Comparison of ENCODE assay signal across 10 mouse cellular contexts in genomic region chr1:119082231-119082991, GRCm38 (mm10). TPM values are rescaled to one million over a fixed set of nuclear protein-coding genes. Genes with fewer than 3 reads are reported as not detected.
A peak's percentile ranks its signal among the peaks of the same experiment; 100 is the strongest.
DNase-seq lines count a peak whose midpoint lies in the region; ATAC-seq lines count a peak whose summit lies in the region.
"Had no signal": no experiment of that assay in that cellular context is flagged by ENCODE, and none has a peak within 500 bp of the region (broad histone marks: within the 10 kb centered on the region; RNA-seq: fewer than 3 reads in every experiment).

No protein-coding gene starts in this region.

- no peak overlapping the region for H3K4me3 ChIP-seq in hindbrain, embryonic 11.5 days (ENCODE audit: low read depth, low read length)
- H3K4me3 ChIP-seq: liver, embryonic 13.5 days had no signal

- H3K9ac ChIP-seq in hindbrain, embryonic 11.5 days (ENCODE audit: low read depth, low read length), result no peak overlapping the region
- H3K9ac ChIP-seq: liver, embryonic 13.5 days had no signal

- no peaks in the 10 kb centered on the region for H3K27me3 ChIP-seq in hindbrain, embryonic 11.5 days (ENCODE audit: control insufficient read depth, insufficient read depth, low read length)
- H3K27me3 ChIP-seq: CH12.LX had no signal

- no peak overlapping the region for H3K4me2 ChIP-seq in hindbrain, embryonic 11.5 days (replicated peaks; ENCODE audit: low read depth, low read length)
- H3K4me2 ChIP-seq: liver, embryonic 13.5 days had no signal

- WGBS in hindbrain, embryonic 11.5 days, result 39% methylated on average over 12 of the region's 12 CpGs

- ATAC-seq in hindbrain, embryonic 11.5 days (ENCODE audit: low FRiP score), result peak; percentile 63; the same call in 1 of the 2 replicates
- peak; percentile 66 for ATAC-seq in megakaryocyte progenitor cell, adult 5-6 weeks (replicated peaks; ENCODE audit: poor library complexity)

- H3K36me3 ChIP-seq in hindbrain, embryonic 11.5 days (ENCODE audit: control insufficient read depth, insufficient read depth, low read length), result no peaks in the 10 kb centered on the region
- H3K36me3 ChIP-seq: liver, embryonic 13.5 days had no signal

- no peak overlapping the region for H3K27ac ChIP-seq in hindbrain, embryonic 11.5 days (ENCODE audit: low read depth, low read length)
- H3K27ac ChIP-seq: liver, embryonic 13.5 days had no signal

- no peaks in the 10 kb centered on the region for H3K4me1 ChIP-seq in hindbrain, embryonic 11.5 days (replicated peaks; ENCODE audit: control insufficient read depth, insufficient read depth, low read length)

- no peaks in the 10 kb centered on the region for H3K9me3 ChIP-seq in hindbrain, embryonic 11.5 days (ENCODE audit: control insufficient read depth, low read length)
- H3K9me3 ChIP-seq: liver, embryonic 13.5 days had no signal

- peak; percentile 33 for DNase-seq in adrenal gland, adult 2 months
- DNase-seq in adrenal gland, postnatal 4 days (ENCODE audit: low spot score in 2 of 2), result no peak
- peak; percentile 72 for DNase-seq in NIH3T3 (ENCODE audit: low read depth)
- peak; percentile 34 for DNase-seq in embryo, embryonic 11.5 days (ENCODE audit: low read depth, low spot score)
- peak; percentile 90 for DNase-seq in hindbrain, embryonic 11.5 days (ENCODE audit: low spot score)
- peak; percentile 53 to 72 for DNase-seq in layer of hippocampus, postnatal 10 days (ENCODE audit: low spot score in 2 of 2)
- peak; percentile 25 for DNase-seq in skeletal muscle tissue, adult 2 months (ENCODE audit: low read depth, low spot score)
- DNase-seq: liver, embryonic 13.5 days had no signal

RNA-seq across cellular contexts. Expression of gene Gli2, which starts 29.0 kb away (rescaled TPM):
- 1 to 10 TPM; 1.0 to 1.5 TPM for total RNA-seq in adrenal gland, adult 2 months (2021)
- polyA plus RNA-seq in adrenal gland, adult 2 months (2012; rRNA removed), result 1.2 and 1.6 TPM in 2 replicates
- total RNA-seq in adrenal gland, postnatal 4 days (2021), result 1 to 10 TPM; 3.9 to 4.3 TPM
- 7.1 and 8.7 TPM in 2 replicates for polyA plus RNA-seq in hindbrain, embryonic 11.5 days (2014; fragmentation: Nextera tagmentation; extraction: Ambion mirVana)
- 1 to 10 TPM; 5.6 to 6.8 TPM for total RNA-seq in layer of hippocampus, postnatal 10 days (2021)
- total RNA-seq in megakaryocyte progenitor cell, adult 5-6 weeks (2015), result not detected in 2 replicates
- not detected in 2 replicates for total RNA-seq in megakaryocyte progenitor cell, adult 5-6 weeks (2017)
- total RNA-seq: CH12.LX had no signal

Comparison
In these comparisons a context has a peak if more than half of its experiments do, and no peak if none do; other contexts are left out.
1. DNase-seq: peak in adrenal gland, adult 2 months (single experiment), NIH3T3 (single experiment), embryo, embryonic 11.5 days (single experiment), hindbrain, embryonic 11.5 days (single experiment), layer of hippocampus, postnatal 10 days (2 of 2) and skeletal muscle tissue, adult 2 months (single experiment); none in adrenal gland, postnatal 4 days (0 of 2).